Mouse (Mus musculus) heart, embryonic 13.5 days (tissue): ENCODE data around the gene Zscan20. TPM values are rescaled to one million over a fixed set of nuclear protein-coding genes. Genes with fewer than 3 reads are reported as not detected.
A peak's percentile ranks its signal among the peaks of the same experiment; 100 is the strongest.
"Not testable (repeated sequence)": the region's sequence is repeated elsewhere in the genome, so short reads cannot be mapped to it uniquely, and the experiment has no call there.

Source experiments
- ATAC-seq: fragments of 200-750 bp; cut with Nextera tagmentation; 2 replicates; pipeline ENCODE4 v1.8.0; 2017; ENCODE audit warnings: moderate TSS enrichment; ENCODE audit not compliant: insufficient number of reproducible peaks, low FRiP score, low TSS enrichment; ENCODE audit errors: extremely low read depth
- H3K27ac ChIP-seq: fragments of 300-500 bp; sonication (generic); replicated peaks from 2 replicates; pipeline ENCODE4 v1.5.1; 2015; ENCODE audit warnings: moderate library complexity, mild to moderate bottlenecking, inconsistent platforms
- H3K27me3 ChIP-seq: fragments of 300-500 bp; sonication (generic); replicated peaks from 2 replicates; pipeline ENCODE4 v1.6.1; 2015; ENCODE audit warnings: mild to moderate bottlenecking, inconsistent platforms
- H3K36me3 ChIP-seq: fragments of 300-500 bp; sonication (generic); 2 replicates; pipeline ENCODE4 v1.6.1; 2015; ENCODE audit warnings: mild to moderate bottlenecking, inconsistent platforms
- H3K4me1 ChIP-seq: fragments of 300-500 bp; sonication (generic); 2 replicates; pipeline ENCODE4 v1.6.1; 2015; ENCODE audit warnings: inconsistent platforms
- H3K4me2 ChIP-seq: fragments of 300-500 bp; sonication (generic); 2 replicates; pipeline ENCODE4 v1.6.1; 2015; ENCODE audit warnings: inconsistent platforms, mild to moderate bottlenecking, moderate library complexity
- H3K4me3 ChIP-seq: fragments of 300-500 bp; sonication (generic); 2 replicates; pipeline ENCODE4 v1.5.1; 2015; ENCODE audit warnings: moderate library complexity, mild to moderate bottlenecking, inconsistent platforms
- H3K9ac ChIP-seq: fragments of 300-500 bp; sonication (generic); 2 replicates; pipeline ENCODE4 v1.6.1; 2015; ENCODE audit warnings: inconsistent platforms, mild to moderate bottlenecking, moderate library complexity
- H3K9me3 ChIP-seq: fragments of 300-500 bp; sonication (generic); 2 replicates; pipeline ENCODE4 v1.6.1; 2016; ENCODE audit warnings: inconsistent platforms
- WGBS: fragments of 180-500 bp; shearing (Covaris S2); methylation state at CpG from one replicate; pipeline ENCODE4 v1.1.7; 2015; ENCODE audit warnings: mixed read lengths; 5-methylcytosine and 5-hydroxymethylcytosine counted together
- polyA plus RNA-seq: library from polyadenylated mRNA; unstranded; fragments of >200 nt; fragmentation: Nextera tagmentation; extraction: Ambion mirVana; gene quantifications from 2 replicates; pipeline ENCODE4 v1.2.1, GENCODE M21; 2015

Gene Zscan20
- polyA plus RNA-seq, 1 experiment from 2014 or later, result 2.7 TPM

- H3K36me3 ChIP-seq, ATAC-seq, H3K9ac ChIP-seq, H3K4me3 ChIP-seq, H3K4me2 ChIP-seq, H3K9me3 ChIP-seq, H3K27ac ChIP-seq: not testable (repeated sequence)
- H3K27me3 ChIP-seq, result peaks cover 26% of the 10 kb centered on the region
- WGBS, result 85% methylated on average over 3 of the region's 3 CpGs
- H3K4me1 ChIP-seq, result peaks cover 23% of the 10 kb centered on the region
These were observed 1.8 kb upstream of the Zscan20 start for GRCm38 (mm10) chr4:128611726-128612125.

GRCm38 (mm10) chr4:128610706-128611105, 808 bp upstream of the Zscan20 start:
- H3K9ac ChIP-seq, result peak overlapping the region; percentile 29; the same call in 1 of the 2 replicates
- H3K9me3 ChIP-seq, result no peaks in the 10 kb centered on the region
- H3K4me2 ChIP-seq, result peak overlapping the region; percentile 81
- 21% methylated on average over 10 of the region's 10 CpGs for WGBS
- ATAC-seq, result no peak
- peaks cover 16% of the 10 kb centered on the region for H3K27me3 ChIP-seq
- peaks cover 23% of the 10 kb centered on the region for H3K4me1 ChIP-seq
- H3K36me3 ChIP-seq, result no peaks in the 10 kb centered on the region
- no peak overlapping the region; the same call in 1 of the 2 replicates for H3K27ac ChIP-seq
- H3K4me3 ChIP-seq, result peak overlapping the region; percentile 72

- H3K4me3 ChIP-seq, result peak overlapping the region; percentile 72
- 6% methylated on average over 24 of the region's 27 CpGs for WGBS
- peak overlapping the region; percentile 52 for H3K27ac ChIP-seq
- peaks cover 23% of the 10 kb centered on the region for H3K4me1 ChIP-seq
- ATAC-seq, result peak; percentile 26; the same call in 1 of the 2 replicates
- no peaks in the 10 kb centered on the region for H3K9me3 ChIP-seq
- H3K9ac ChIP-seq, result peak overlapping the region; percentile 87
- H3K27me3 ChIP-seq, result peaks cover 3% of the 10 kb centered on the region
- peaks cover 3% of the 10 kb centered on the region for H3K36me3 ChIP-seq
- peak overlapping the region; percentile 81 for H3K4me2 ChIP-seq
These were observed 498 bp downstream of the Zscan20 start for GRCm38 (mm10) chr4:128609276-128609924.

GRCm38 (mm10) chr4:128607661-128608060, 2.2 kb downstream of the Zscan20 start:
- Histone ChIP-seq H3K9me3 (no peaks in the 10 kb centered on the region), H3K9ac (no peak overlapping the region), H3K27ac (no peak overlapping the region), H3K36me3 (peaks cover 20% of the 10 kb centered on the region), H3K4me2 (peak overlapping the region; percentile 22), H3K4me1 (peaks cover 23% of the 10 kb centered on the region), H3K4me3 (no peak overlapping the region), H3K27me3 (no peaks in the 10 kb centered on the region)
- ATAC-seq, result no peak
- 69% methylated on average over 11 of the region's 11 CpGs for WGBS

- Histone ChIP-seq H3K4me1 (peaks cover 23% of the 10 kb centered on the region), H3K9ac (no peak overlapping the region), H3K9me3 (no peaks in the 10 kb centered on the region), H3K36me3 (peaks cover 31% of the 10 kb centered on the region), H3K4me3 (no peak overlapping the region), H3K27ac (no peak overlapping the region), H3K4me2 (no peak overlapping the region), H3K27me3 (no peaks in the 10 kb centered on the region)
- no peak for ATAC-seq
- 90% methylated on average over 7 of the region's 7 CpGs for WGBS
These were observed 3.3 kb downstream of the Zscan20 start for GRCm38 (mm10) chr4:128606586-128606985.

GRCm38 (mm10) chr4:128597801-128598560, 11.9 kb downstream of the Zscan20 start:
- WGBS, result 74% methylated on average over 12 of the region's 12 CpGs
- Histone ChIP-seq H3K27ac (no peak overlapping the region), H3K36me3 (peaks cover 34% of the 10 kb centered on the region), H3K4me2 (no peak overlapping the region), H3K27me3 (no peaks in the 10 kb centered on the region), H3K4me3 (no peak overlapping the region), H3K9me3 (no peaks in the 10 kb centered on the region), H3K9ac (no peak overlapping the region), H3K4me1 (peaks cover 4% of the 10 kb centered on the region; the same call in 1 of the 2 replicates)
- no peak for ATAC-seq

GRCm38 (mm10) chr4:128594062-128594461, 15.8 kb downstream of the Zscan20 start:
- 83% methylated on average over 5 of the region's 5 CpGs for WGBS
- Histone ChIP-seq H3K36me3 (peaks cover 31% of the 10 kb centered on the region), H3K4me3 (no peak overlapping the region), H3K4me2 (no peak overlapping the region), H3K9ac (no peak overlapping the region), H3K27me3 (no peaks in the 10 kb centered on the region), H3K9me3 (no peaks in the 10 kb centered on the region), H3K4me1 (peaks cover 4% of the 10 kb centered on the region; the same call in 1 of the 2 replicates), H3K27ac (no peak overlapping the region)
- no peak for ATAC-seq

- H3K4me3 ChIP-seq, result no peak overlapping the region
- no peak overlapping the region for H3K27ac ChIP-seq
- no peak overlapping the region for H3K4me2 ChIP-seq
- no peak for ATAC-seq
- peaks cover 38% of the 10 kb centered on the region for H3K36me3 ChIP-seq
- peaks cover 4% of the 10 kb centered on the region; the same call in 1 of the 2 replicates for H3K4me1 ChIP-seq
- H3K9me3 ChIP-seq, result no peaks in the 10 kb centered on the region
- H3K9ac ChIP-seq, result no peak overlapping the region
- H3K27me3 ChIP-seq, result no peaks in the 10 kb centered on the region
- WGBS, result 91% methylated on average over 4 of the region's 4 CpGs
These were observed 16.6 kb downstream of the Zscan20 start for GRCm38 (mm10) chr4:128593286-128593685.

GRCm38 (mm10) chr4:128579182-128579581, 30.7 kb downstream of the Zscan20 start:
- H3K36me3 ChIP-seq, result peaks cover 66% of the 10 kb centered on the region
- no peak overlapping the region for H3K27ac ChIP-seq
- H3K4me2 ChIP-seq, result no peak overlapping the region
- ATAC-seq, result no peak
- peaks cover 36% of the 10 kb centered on the region for H3K9me3 ChIP-seq
- no peaks in the 10 kb centered on the region for H3K27me3 ChIP-seq
- no peak overlapping the region for H3K9ac ChIP-seq
- 56% methylated on average over 4 of the region's 4 CpGs for WGBS
- no peaks in the 10 kb centered on the region for H3K4me1 ChIP-seq
- H3K4me3 ChIP-seq, result no peak overlapping the region

- no peaks in the 10 kb centered on the region for H3K4me1 ChIP-seq
- no peaks in the 10 kb centered on the region for H3K27me3 ChIP-seq
- H3K9me3 ChIP-seq, result peaks cover 6% of the 10 kb centered on the region
- ATAC-seq, result no peak
- 68% methylated on average over 4 of the region's 4 CpGs for WGBS
- no peak overlapping the region for H3K4me2 ChIP-seq
- H3K27ac ChIP-seq, result no peak overlapping the region
- H3K36me3 ChIP-seq, result peaks cover 32% of the 10 kb centered on the region
- no peak overlapping the region for H3K4me3 ChIP-seq
- H3K9ac ChIP-seq, result no peak overlapping the region
These were observed 34.1 kb downstream of the Zscan20 start for GRCm38 (mm10) chr4:128575811-128576210.

- WGBS, result 67% methylated on average over 3 of the region's 3 CpGs
- no peak for ATAC-seq
- Histone ChIP-seq H3K27ac (no peak overlapping the region), H3K9ac (no peak overlapping the region), H3K4me1 (no peaks in the 10 kb centered on the region), H3K4me2 (no peak overlapping the region), H3K36me3 (no peaks in the 10 kb centered on the region), H3K9me3 (no peaks in the 10 kb centered on the region), H3K4me3 (no peak overlapping the region), H3K27me3 (no peaks in the 10 kb centered on the region; the same call in 1 of the 2 replicates)
These were observed 49.6 kb downstream of the Zscan20 start for GRCm38 (mm10) chr4:128560327-128560726.
